Mouse (Mus musculus): ENCODE results near the gene Pcdh7.

DNA sequence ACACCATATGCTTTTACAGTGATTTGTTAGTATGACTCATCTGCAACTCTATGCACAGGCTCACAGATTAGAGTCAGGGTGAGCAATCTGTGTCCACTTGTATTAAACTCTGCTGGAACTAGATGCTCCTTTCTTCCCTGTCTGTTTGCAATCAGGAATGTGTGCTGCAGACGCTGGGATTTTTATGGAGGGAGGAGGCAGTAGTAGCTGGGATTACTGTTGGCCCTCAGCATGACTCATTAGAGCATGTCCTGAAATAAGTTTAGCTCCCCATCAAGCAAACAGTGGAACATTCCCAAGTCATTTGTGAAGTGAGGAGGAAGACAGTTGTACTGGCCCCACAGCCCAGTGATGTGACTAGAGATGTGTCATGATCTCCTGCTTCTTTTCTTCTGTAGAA is 38.0 kb downstream of the Pcdh7 start:
- TF ChIP-seq CTCF (IDR thresholded peaks at IDR 0.05; ENCODE audit: control insufficient read depth, insufficient read depth, low read length), result no peak
- TF ChIP-seq POLR2A (IDR thresholded peaks at IDR 0.05; ENCODE audit: borderline replicate concordance, control insufficient read depth, low read depth, low read length), result no peak
